Mouse (Mus musculus) MEL (cell line): ENCODE data around the gene Kdm4a. TPM values are rescaled to one million over a fixed set of nuclear protein-coding genes. Genes with fewer than 3 reads are reported as not detected.

ENCODE experiments used
- DNase-seq: peaks from one replicate; pipeline ENCODE4 v3.0.0; 2011; ENCODE audit warnings: low read depth, low spot score
- H3K27ac ChIP-seq: 2 replicates; pipeline ENCODE4 v1.5.1; 2012; ENCODE audit warnings: low read depth, mild to moderate bottlenecking, control low read depth, low read length, moderate library complexity; ENCODE audit not compliant: control insufficient read depth
- H3K27me3 ChIP-seq, 2 experiments: fragments of 150-350 bp in 1 of 2; sonication (generic) in 1 of 2; 2 replicates each; pipeline ENCODE4 v1.6.1; 2012; ENCODE audit warnings: low read length in 2 of 2, mild to moderate bottlenecking in 2 of 2, improper control_type of control experiment in 1 of 2, moderate library complexity in 1 of 2; ENCODE audit not compliant: insufficient read depth in 2 of 2, control insufficient read depth in 1 of 2
- H3K36me3 ChIP-seq, 2 experiments: 2 replicates each; pipeline ENCODE4 v1.6.1; 2012 to 2014; ENCODE audit warnings: low read length in 2 of 2, improper control_type of control experiment in 1 of 2, inconsistent platforms in 1 of 2, mild to moderate bottlenecking in 1 of 2; ENCODE audit not compliant: insufficient read depth in 2 of 2, control insufficient read depth in 1 of 2
- H3K4me1 ChIP-seq, 2 experiments: fragments of 150-350 bp in 1 of 2; sonication (generic) in 1 of 2; 2 replicates each; pipeline ENCODE4 v1.6.1; 2012; ENCODE audit warnings: low read length in 2 of 2, improper control_type of control experiment in 1 of 2, mild to moderate bottlenecking in 1 of 2; ENCODE audit not compliant: insufficient read depth in 2 of 2, control insufficient read depth in 1 of 2
- H3K4me3 ChIP-seq, 2 experiments: fragments of 150-350 bp in 1 of 2; sonication (generic) in 1 of 2; 2 replicates each; pipeline ENCODE4 v1.5.1; 2012; ENCODE audit warnings: low read depth in 2 of 2, low read length in 2 of 2, mild to moderate bottlenecking in 2 of 2, moderate library complexity in 2 of 2, control low read depth in 1 of 2, improper control_type of control experiment in 1 of 2; ENCODE audit not compliant: control insufficient read depth in 1 of 2, insufficient read depth in 1 of 2
- H3K79me2 ChIP-seq: 2 replicates; pipeline ENCODE4 v1.6.1; 2012; ENCODE audit warnings: mild to moderate bottlenecking, low read length, moderate library complexity; ENCODE audit not compliant: control insufficient read depth, poor library complexity, insufficient read depth
- H3K9ac ChIP-seq: 2 replicates; pipeline ENCODE4 v1.6.1; 2012; ENCODE audit warnings: low read depth, mild to moderate bottlenecking, control low read depth, low read length, moderate library complexity; ENCODE audit not compliant: control insufficient read depth, poor library complexity, severe bottlenecking
- H3K9me3 ChIP-seq: fragments of 150-350 bp; sonication (generic); replicated peaks from 2 replicates; pipeline ENCODE4 v1.6.1; 2012; ENCODE audit warnings: mild to moderate bottlenecking, low read length, improper control_type of control experiment, moderate library complexity; ENCODE audit not compliant: insufficient read depth
- BHLHE40 ChIP-seq: IDR thresholded peaks from 2 replicates; pipeline ENCODE4 v1.6.1; 2012; ENCODE audit warnings: low read depth, mild to moderate bottlenecking, inconsistent platforms, low read length, improper control_type of control experiment, borderline replicate concordance
- CHD1 ChIP-seq: IDR thresholded peaks from 2 replicates; pipeline ENCODE4 v1.6.1; 2012; ENCODE audit warnings: low read depth, mild to moderate bottlenecking, inconsistent platforms, low read length, improper control_type of control experiment
- CHD2 ChIP-seq: IDR thresholded peaks from 2 replicates; pipeline ENCODE4 v1.6.1; 2011; ENCODE audit warnings: low read length, improper control_type of control experiment
- CTCF ChIP-seq, 3 experiments: IDR thresholded peaks in 2 of 3; conservative IDR thresholded peaks in 1 of 3; 2 replicates each; pipeline ENCODE4 v1.5.1; 2011 to 2012; ENCODE audit warnings: low read length in 3 of 3, low read depth in 2 of 3, mild to moderate bottlenecking in 2 of 3, improper control_type of control experiment in 1 of 3, inconsistent platforms in 1 of 3, mixed read lengths in 1 of 3, moderate library complexity in 1 of 3; ENCODE audit not compliant: control insufficient read depth in 1 of 3, insufficient read depth in 1 of 3, poor library complexity in 1 of 3, severe bottlenecking in 1 of 3
- EP300 ChIP-seq, 2 experiments: IDR thresholded peaks; 2 replicates each; pipeline ENCODE4 v1.6.1; 2011; ENCODE audit warnings: improper control_type of control experiment in 2 of 2, low read length in 2 of 2, low read depth in 1 of 2, mild to moderate bottlenecking in 1 of 2
- ETS1 ChIP-seq: IDR thresholded peaks from 2 replicates; pipeline ENCODE4 v1.6.1; 2012; ENCODE audit warnings: low read depth, mild to moderate bottlenecking, inconsistent platforms, low read length, improper control_type of control experiment, moderate library complexity
- MAFK ChIP-seq: IDR thresholded peaks from 2 replicates; pipeline ENCODE4 v1.6.1; 2011; ENCODE audit warnings: low read depth, mild to moderate bottlenecking, low read length, improper control_type of control experiment, borderline replicate concordance
- MAX ChIP-seq: IDR thresholded peaks from 2 replicates; pipeline ENCODE4 v1.6.1; 2011; ENCODE audit warnings: low read length, improper control_type of control experiment
- MEF2A ChIP-seq: IDR thresholded peaks from 2 replicates; pipeline ENCODE4 v1.6.1; 2014; ENCODE audit warnings: low read depth, mild to moderate bottlenecking, inconsistent platforms, low read length, improper control_type of control experiment; ENCODE audit not compliant: poor library complexity, insufficient replicate concordance, severe bottlenecking; ENCODE audit errors: extremely low read depth
- MXI1 ChIP-seq: IDR thresholded peaks from 2 replicates; pipeline ENCODE4 v1.6.1; 2011; ENCODE audit warnings: mild to moderate bottlenecking, low read depth, low read length, improper control_type of control experiment
- MYC ChIP-seq: IDR thresholded peaks from 2 replicates; pipeline ENCODE4 v1.6.1; 2011; ENCODE audit warnings: low read depth, mild to moderate bottlenecking, low read length, improper control_type of control experiment, moderate library complexity
- NELFE ChIP-seq: IDR thresholded peaks from 2 replicates; pipeline ENCODE4 v1.6.1; 2011; ENCODE audit warnings: low read depth, low read length, improper control_type of control experiment
- NRF1 ChIP-seq: IDR thresholded peaks from 2 replicates; pipeline ENCODE4 v1.6.1; 2014; ENCODE audit warnings: low read depth, mild to moderate bottlenecking, inconsistent platforms, low read length, improper control_type of control experiment, moderate library complexity; ENCODE audit not compliant: poor library complexity, insufficient read depth, severe bottlenecking
- POLR2A ChIP-seq, 2 experiments: IDR thresholded peaks; 2 replicates each; pipeline ENCODE4 v1.6.1; 2011 to 2012; ENCODE audit warnings: low read length in 2 of 2, mild to moderate bottlenecking in 2 of 2, control low read depth in 1 of 2, improper control_type of control experiment in 1 of 2, low read depth in 1 of 2, moderate library complexity in 1 of 2; ENCODE audit not compliant: control insufficient read depth in 1 of 2, insufficient read depth in 1 of 2, poor library complexity in 1 of 2
- POLR2AphosphoS2 ChIP-seq: IDR thresholded peaks from 2 replicates; pipeline ENCODE4 v1.6.1; 2011; ENCODE audit warnings: low read length, improper control_type of control experiment
- SIN3A ChIP-seq: IDR thresholded peaks from 2 replicates; pipeline ENCODE4 v1.6.1; 2012; ENCODE audit warnings: low read length, improper control_type of control experiment, inconsistent platforms
- TBP ChIP-seq: IDR thresholded peaks from 2 replicates; pipeline ENCODE4 v1.8.0; 2011; ENCODE audit warnings: low read depth, low read length, improper control_type of control experiment
- UBTF ChIP-seq: IDR thresholded peaks from 2 replicates; pipeline ENCODE4 v1.6.1; 2012; ENCODE audit warnings: low read depth, mild to moderate bottlenecking, inconsistent platforms, low read length, improper control_type of control experiment, moderate library complexity, borderline replicate concordance; ENCODE audit not compliant: insufficient read depth
- USF1 ChIP-seq: IDR thresholded peaks from 2 replicates; pipeline ENCODE4 v1.6.1; 2014; ENCODE audit warnings: low read depth, mild to moderate bottlenecking, inconsistent platforms, low read length, improper control_type of control experiment, moderate library complexity
- USF2 ChIP-seq, 2 experiments: IDR thresholded peaks; 2 replicates each; pipeline ENCODE4 v1.6.1; 2011 to 2012; ENCODE audit warnings: improper control_type of control experiment in 2 of 2, low read length in 2 of 2, borderline replicate concordance in 1 of 2, inconsistent platforms in 1 of 2, low read depth in 1 of 2, mild to moderate bottlenecking in 1 of 2; ENCODE audit not compliant: insufficient read depth in 1 of 2
- ZMIZ1 ChIP-seq: IDR thresholded peaks from 2 replicates; pipeline ENCODE4 v1.6.1; 2012; ENCODE audit warnings: low read depth, mild to moderate bottlenecking, inconsistent platforms, low read length, improper control_type of control experiment, moderate library complexity
- ZNF384 ChIP-seq: IDR thresholded peaks from 2 replicates; pipeline ENCODE4 v1.6.1; 2012; ENCODE audit warnings: low read depth, mild to moderate bottlenecking, inconsistent platforms, low read length, improper control_type of control experiment
- polyA plus RNA-seq, 2 experiments: library from polyadenylated mRNA; stranded (reverse) in 1 of 2; unstranded in 1 of 2; fragments of >175 nt in 1 of 2; fragments of >200 nt in 1 of 2; gene quantifications; 2 replicates each; pipeline versions ENCODE4 v1.2.1 to v1.2.4; 2012; ENCODE audit warnings: low replicate concordance in 2 of 2, low read depth in 1 of 2; ENCODE audit not compliant: insufficient read length in 2 of 2, insufficient read depth in 1 of 2, missing spikeins in 1 of 2
- total RNA-seq: library from RNA; depleted of rRNA; stranded (reverse); fragments of 300-350 nt; gene quantifications from 2 replicates; pipeline ENCODE4 v1.2.3, GENCODE M21; 2012

Gene Kdm4a
- total and polyA plus RNA-seq, 3 experiments, result 31.4 to 49.6 TPM; not detected in 1

DNA sequence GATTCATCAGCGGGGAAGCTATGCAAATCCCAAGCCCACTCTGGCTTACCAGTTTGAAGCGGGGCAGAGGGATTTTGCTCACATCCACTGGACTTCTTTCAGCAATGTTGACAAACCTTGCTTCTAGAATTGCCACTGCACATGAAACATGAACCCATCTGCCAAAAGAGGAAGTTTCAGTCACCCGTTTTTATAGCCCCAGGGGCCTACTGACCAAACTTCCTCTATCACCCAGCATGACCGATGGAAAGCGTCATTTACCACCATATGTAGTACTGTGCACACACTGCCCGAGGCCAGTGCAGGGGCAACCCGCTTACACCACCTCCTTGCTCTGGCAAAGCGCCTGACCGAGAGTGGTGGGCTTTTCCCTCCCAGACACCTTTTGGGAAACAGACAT, 35.5 kb downstream of the Kdm4a start:
- peaks cover 9 to 21% of the 10 kb centered on the region in 2 experiments for H3K4me1 ChIP-seq
- no peaks in the 10 kb centered on the region for H3K9me3 ChIP-seq
- no peaks in the 10 kb centered on the region for H3K79me2 ChIP-seq
- H3K4me3 ChIP-seq, result no peak overlapping the region
- H3K27me3 ChIP-seq, result no peaks in the 10 kb centered on the region
- DNase-seq, result peak; percentile 86
- H3K27ac ChIP-seq, result peak overlapping the region; percentile 55
- TF ChIP-seq ETS1, result peak; percentile 59; the same call in 1 of the 2 replicates
- TF ChIP-seq MYC, result peak; percentile 49; the same call in 1 of the 2 replicates
- TF ChIP-seq POLR2AphosphoS2, result no peak
- TF ChIP-seq TBP, result no peak
- no peak for TF ChIP-seq UBTF
- TF ChIP-seq SIN3A, result peak; percentile 76
- peak; percentile 63; the same call in 1 of the 2 replicates for TF ChIP-seq MAX
- TF ChIP-seq BHLHE40, result no peak
- peak in 1 of 2 experiments; percentile 54; a peak in 2 of 4 replicates for TF ChIP-seq EP300 (IDR thresholded peaks at IDR 0.05; ENCODE audit: low read depth in 1 of 2, low read length in 2 of 2)
- no peak for TF ChIP-seq MEF2A
- peak; percentile 75 for TF ChIP-seq MXI1
- H3K9ac ChIP-seq, result no peak overlapping the region
- peaks cover 17 to 26% of the 10 kb centered on the region in 2 experiments for H3K36me3 ChIP-seq

DNA sequence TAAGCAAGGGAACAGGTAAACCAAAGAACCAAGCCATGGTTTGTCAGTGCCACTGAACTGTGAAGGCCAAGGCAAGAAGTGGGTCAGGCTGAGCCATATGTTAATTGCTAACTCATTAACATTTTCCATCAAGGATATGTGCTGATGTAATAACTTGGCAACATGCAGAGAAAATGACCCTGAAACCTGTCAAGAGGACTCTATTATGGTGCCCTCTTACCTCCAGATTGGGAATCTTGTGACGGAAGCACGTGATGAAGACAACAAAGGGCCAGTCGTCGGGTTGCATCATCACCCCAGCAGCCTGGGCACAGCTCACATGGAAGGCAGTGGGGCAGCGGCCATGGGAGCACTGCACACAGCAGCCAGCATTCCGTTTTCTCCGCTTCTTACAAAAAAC, 36.2 kb downstream of the Kdm4a start:
- TF ChIP-seq NRF1, result no peak
- no peak for TF ChIP-seq MXI1
- TF ChIP-seq ZMIZ1, result no peak
- TF ChIP-seq USF2 (IDR thresholded peaks at IDR 0.05; ENCODE audit: borderline replicate concordance in 1 of 2, insufficient read depth in 1 of 2, low read depth in 1 of 2, low read length in 2 of 2), result no peak
- no peak for TF ChIP-seq POLR2A (IDR thresholded peaks at IDR 0.05; ENCODE audit: control insufficient read depth in 1 of 2, insufficient read depth in 1 of 2, low read depth in 1 of 2, low read length in 2 of 2, poor library complexity in 1 of 2)
- TF ChIP-seq ZNF384, result no peak
- no peak for TF ChIP-seq ETS1
- no peak for TF ChIP-seq MAFK
- no peak for TF ChIP-seq NELFE
- TF ChIP-seq USF1, result no peak
- no peak for TF ChIP-seq CHD2
- no peak for TF ChIP-seq MEF2A
- TF ChIP-seq CHD1, result no peak
- TF ChIP-seq MAX, result no peak
- TF ChIP-seq TBP, result no peak
- TF ChIP-seq CTCF (IDR thresholded peaks at IDR 0.05 in 2 of 3, conservative IDR thresholded peaks at IDR 0.05 in 1 of 3; ENCODE audit: control insufficient read depth in 1 of 3, insufficient read depth in 1 of 3, low read depth in 2 of 3, low read length in 3 of 3, poor library complexity in 1 of 3, severe bottlenecking in 1 of 3), result no peak
- no peak for TF ChIP-seq MYC
- H3K9me3 ChIP-seq, result no peaks in the 10 kb centered on the region
- no peak overlapping the region for H3K4me3 ChIP-seq
- no peaks in the 10 kb centered on the region for H3K27me3 ChIP-seq
- no peak overlapping the region for H3K27ac ChIP-seq
- no peak for DNase-seq
- H3K9ac ChIP-seq, result no peak overlapping the region
- H3K79me2 ChIP-seq, result no peaks in the 10 kb centered on the region
- H3K4me1 ChIP-seq, result peaks cover 9 to 27% of the 10 kb centered on the region in 2 experiments
- H3K36me3 ChIP-seq, result peaks cover 22 to 23% of the 10 kb centered on the region in 2 experiments
